Mouse (Mus musculus) heart, postnatal 0 days (tissue): ENCODE measurements around the gene Usp9x.

Experiments
- CTCF ChIP-seq: IDR thresholded peaks from 2 replicates; pipeline ENCODE4 v1.5.1; 2016; ENCODE audit warnings: antibody characterized with exemption, control low read depth, low read depth
- EP300 ChIP-seq: IDR thresholded peaks from 2 replicates; pipeline ENCODE4 v1.6.1; 2016; ENCODE audit warnings: antibody characterized with exemption, low read depth

- TF ChIP-seq CTCF (no peak), EP300 (no peak)
Measured at GRCm38 (mm10) chrX:13024539-13025202, 46.6 kb upstream of the Usp9x start.
